Mouse (Mus musculus): ENCODE measurements at regions not wholly inside any gene's neighbourhood (a gene's known extent, or its start where the extent isn't known, plus 50 kb on each side); places are given as distances from the start of the nearest gene placed in this dataset.

DNA sequence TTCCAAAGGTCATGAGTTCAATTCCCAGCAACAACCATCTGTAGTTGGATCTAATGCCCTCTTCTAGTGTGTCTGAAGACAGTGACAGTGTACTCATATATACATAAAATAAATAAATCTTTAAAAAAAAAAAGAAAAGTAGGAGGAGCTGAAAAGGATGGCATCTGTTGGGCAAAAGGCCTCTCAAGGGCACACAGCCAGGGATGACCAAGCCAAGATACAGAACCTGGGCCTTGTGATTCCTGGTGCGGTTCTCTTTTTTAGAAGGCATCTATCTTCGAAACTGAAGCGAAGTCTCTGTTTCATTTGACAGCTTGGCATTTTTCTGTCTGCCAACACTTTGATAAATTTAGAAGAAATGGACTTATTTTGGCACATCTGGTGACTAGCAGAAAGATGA lies 50.9 kb upstream of the Zc3h12a start:
- TF ChIP-seq CTCF (IDR thresholded peaks at IDR 0.05; ENCODE audit: low read depth) = no peak
- no peak for TF ChIP-seq EP300 (optimal IDR thresholded peaks at IDR 0.05)
